Mouse (Mus musculus) E14TG2a.4 (cell line): Measurements from ENCODE around the gene Lpin2.

Experiments used
- H3K27me3 ChIP-seq: 2 replicates; pipeline ENCODE4 v1.6.1; 2014; ENCODE audit warnings: low read length, control low read depth; ENCODE audit not compliant: insufficient read depth
- H3K36me3 ChIP-seq: 2 replicates; pipeline ENCODE4 v1.6.1; 2014; ENCODE audit warnings: low read length, control low read depth; ENCODE audit not compliant: insufficient read depth
- H3K4me1 ChIP-seq: replicated peaks from 2 replicates; pipeline ENCODE4 v1.6.1; 2014; ENCODE audit warnings: low read depth, low read length, control low read depth
- H3K4me3 ChIP-seq: replicated peaks from 2 replicates; pipeline ENCODE4 v1.5.1; 2014; ENCODE audit warnings: mild to moderate bottlenecking, low read length
- H3K9me3 ChIP-seq: 2 replicates; pipeline ENCODE4 v1.6.1; 2014; ENCODE audit warnings: low read length, control low read depth
- CTCF ChIP-seq: conservative IDR thresholded peaks from 2 replicates; pipeline ENCODE4 v1.5.1; 2014; ENCODE audit warnings: low read length
- NANOG ChIP-seq: IDR thresholded peaks from 2 replicates; pipeline ENCODE4 v1.6.1; 2014; ENCODE audit warnings: borderline replicate concordance, low read length, mixed read lengths
- POU5F1 ChIP-seq: IDR thresholded peaks from 2 replicates; pipeline ENCODE4 v1.6.1; 2014; ENCODE audit warnings: low read length, borderline replicate concordance

The Lpin2 gene

DNA sequence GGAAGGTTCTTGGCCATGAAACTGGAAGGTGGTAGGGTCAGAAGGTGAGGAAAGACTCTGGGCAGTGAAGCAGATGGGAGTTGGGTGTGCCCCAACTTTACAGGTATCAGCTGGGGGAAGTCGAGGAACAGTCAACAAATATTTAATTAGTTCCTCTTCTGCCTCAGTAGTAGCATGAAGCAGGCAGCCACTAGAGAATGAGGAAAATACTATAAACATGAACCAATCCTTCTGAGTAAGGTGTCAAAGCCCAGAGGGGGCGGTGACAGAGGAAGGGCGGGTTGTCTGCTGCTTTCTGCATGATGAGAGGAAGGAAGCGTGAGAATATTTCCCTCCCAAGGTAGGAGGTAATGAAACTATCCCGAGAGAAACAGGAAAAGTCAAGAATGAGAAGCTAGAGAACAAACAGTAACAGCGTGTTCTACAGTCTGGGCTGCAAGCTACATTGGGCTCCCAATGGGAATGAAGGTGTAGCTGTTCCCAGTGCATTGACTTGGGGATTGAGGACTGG, at the start of gene Lpin2:
Lpin2 (plus strand) TSS at position 350 of the 511 bp plus-strand sequence.
- peaks cover 22% of the 10 kb centered on the region for H3K4me1 ChIP-seq
- no peaks in the 10 kb centered on the region for H3K9me3 ChIP-seq
- no peak for TF ChIP-seq NANOG
- TF ChIP-seq CTCF, result no peak
- no peak for TF ChIP-seq POU5F1
- H3K36me3 ChIP-seq, result no peaks in the 10 kb centered on the region
- H3K4me3 ChIP-seq, result peak within 1 kb of the TSS; percentile 85
- peaks cover 71% of the 10 kb centered on the region for H3K27me3 ChIP-seq

DNA sequence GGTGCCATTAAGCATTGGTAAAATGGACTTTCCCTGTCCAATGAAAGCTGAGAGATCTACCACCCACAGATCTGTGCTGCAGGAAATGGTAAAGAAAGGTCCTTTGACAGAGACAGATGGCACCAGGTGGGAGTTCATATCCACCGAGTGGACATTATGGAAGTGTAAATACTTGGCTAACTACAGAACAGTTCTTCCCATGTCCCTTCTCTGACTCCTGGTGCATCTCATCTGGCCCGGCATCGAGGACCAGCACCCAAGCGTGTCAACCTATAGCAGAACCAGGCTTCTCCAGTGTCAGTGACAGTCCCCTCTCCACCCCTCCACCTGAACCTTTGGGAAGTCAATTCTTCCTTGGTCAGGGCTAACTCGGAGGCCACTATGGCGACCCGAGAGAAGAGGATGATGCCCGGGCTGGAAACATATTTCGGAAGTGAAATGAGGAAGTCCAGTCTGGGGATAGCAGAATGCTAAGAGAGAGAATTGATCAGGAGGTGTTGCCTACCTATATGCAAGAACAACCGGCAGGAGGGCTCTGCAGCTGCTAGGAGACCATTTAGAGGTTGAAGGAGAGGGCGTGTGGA, 49.4 kb upstream of the Lpin2 start:
- Histone ChIP-seq H3K9me3 (0 out of 2 replicates have a peak, but pooled peaks cover 8% of the 10 kb centered on the region), H3K4me3 (no peak overlapping the region), H3K36me3 (no peaks in the 10 kb centered on the region), H3K4me1 (no peaks in the 10 kb centered on the region), H3K27me3 (no peaks in the 10 kb centered on the region)
- TF ChIP-seq POU5F1 (no peak), NANOG (no peak)

DNA sequence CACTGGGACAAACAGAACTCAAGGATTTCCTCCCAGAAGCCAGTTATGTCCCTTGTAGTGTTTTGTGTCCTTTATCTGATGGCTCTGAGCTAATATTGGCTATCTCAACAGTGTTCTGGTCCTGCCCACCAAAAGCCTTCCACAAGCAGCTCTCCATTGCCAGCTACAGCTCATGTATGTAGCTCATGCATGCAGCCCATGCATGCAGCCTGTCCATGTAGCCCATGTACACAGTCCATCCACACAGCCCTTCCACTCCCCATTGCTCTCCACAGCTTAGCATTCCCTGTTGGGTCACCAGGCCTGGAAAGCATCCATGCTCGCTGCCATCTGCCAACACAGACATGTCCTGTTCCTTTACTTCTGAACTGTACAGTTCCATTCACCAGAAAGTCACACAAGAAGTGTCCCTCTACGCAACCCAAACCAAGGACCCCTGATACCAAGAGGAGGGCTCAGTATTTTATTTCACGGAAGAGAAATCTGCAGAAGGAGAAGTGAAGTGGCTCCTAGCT, 47.9 kb upstream of the Lpin2 start:
- H3K4me1 ChIP-seq, result no peaks in the 10 kb centered on the region
- H3K36me3 ChIP-seq, result no peaks in the 10 kb centered on the region
- H3K4me3 ChIP-seq, result no peak overlapping the region
- H3K9me3 ChIP-seq, result peaks cover 12% of the 10 kb centered on the region; the same call in 1 of the 2 replicates
- H3K27me3 ChIP-seq, result no peaks in the 10 kb centered on the region
- TF ChIP-seq POU5F1, result no peak
- no peak for TF ChIP-seq CTCF
- TF ChIP-seq NANOG, result no peak

DNA sequence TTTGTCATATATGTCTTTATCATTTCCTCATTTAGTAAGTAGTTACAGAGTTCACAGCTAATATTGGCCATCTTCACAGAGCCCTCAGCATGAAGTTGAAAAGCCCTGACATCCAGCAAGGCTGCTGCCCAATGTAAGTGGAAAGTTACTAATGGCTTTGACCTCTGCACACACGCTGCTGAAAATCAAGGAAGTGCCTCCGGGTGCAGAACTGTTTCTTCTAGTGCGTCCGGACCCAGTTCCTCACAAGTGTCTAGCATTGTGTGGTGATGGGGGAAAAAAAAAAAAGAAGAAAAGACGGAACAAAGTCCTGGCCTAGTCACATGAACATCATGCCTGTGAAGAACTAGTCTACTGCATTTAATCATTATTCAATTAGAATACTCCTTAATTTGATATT, 47.3 kb upstream of the Lpin2 start:
- Histone ChIP-seq H3K27me3 (no peaks in the 10 kb centered on the region), H3K36me3 (no peaks in the 10 kb centered on the region), H3K4me3 (no peak overlapping the region), H3K4me1 (no peaks in the 10 kb centered on the region), H3K9me3 (peaks cover 12% of the 10 kb centered on the region; the same call in 1 of the 2 replicates)
- TF ChIP-seq POU5F1 (no peak), NANOG (no peak), CTCF (no peak)

DNA sequence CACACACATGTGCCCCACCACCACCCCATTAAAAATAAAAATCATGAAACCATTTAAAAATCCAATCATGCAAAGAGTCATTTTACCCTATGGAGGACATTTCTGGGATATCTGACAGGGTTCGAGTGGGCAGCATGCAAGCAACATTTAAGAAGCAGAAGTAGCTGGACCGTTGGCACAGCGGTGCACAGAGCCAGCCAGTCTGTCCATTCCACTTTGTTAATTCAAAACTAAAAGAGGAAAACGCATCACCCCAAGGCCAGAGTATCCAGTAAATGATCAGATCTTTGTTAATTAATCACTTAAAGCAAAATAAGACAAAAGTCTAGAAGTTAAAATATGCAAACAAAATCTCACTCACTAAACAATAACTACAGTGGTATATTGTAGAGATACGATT, 46.5 kb upstream of the Lpin2 start:
- Histone ChIP-seq H3K4me3 (no peak overlapping the region), H3K4me1 (no peaks in the 10 kb centered on the region), H3K9me3 (peaks cover 12% of the 10 kb centered on the region; the same call in 1 of the 2 replicates), H3K27me3 (no peaks in the 10 kb centered on the region), H3K36me3 (no peaks in the 10 kb centered on the region)
- TF ChIP-seq POU5F1 (no peak), CTCF (no peak), NANOG (no peak)

DNA sequence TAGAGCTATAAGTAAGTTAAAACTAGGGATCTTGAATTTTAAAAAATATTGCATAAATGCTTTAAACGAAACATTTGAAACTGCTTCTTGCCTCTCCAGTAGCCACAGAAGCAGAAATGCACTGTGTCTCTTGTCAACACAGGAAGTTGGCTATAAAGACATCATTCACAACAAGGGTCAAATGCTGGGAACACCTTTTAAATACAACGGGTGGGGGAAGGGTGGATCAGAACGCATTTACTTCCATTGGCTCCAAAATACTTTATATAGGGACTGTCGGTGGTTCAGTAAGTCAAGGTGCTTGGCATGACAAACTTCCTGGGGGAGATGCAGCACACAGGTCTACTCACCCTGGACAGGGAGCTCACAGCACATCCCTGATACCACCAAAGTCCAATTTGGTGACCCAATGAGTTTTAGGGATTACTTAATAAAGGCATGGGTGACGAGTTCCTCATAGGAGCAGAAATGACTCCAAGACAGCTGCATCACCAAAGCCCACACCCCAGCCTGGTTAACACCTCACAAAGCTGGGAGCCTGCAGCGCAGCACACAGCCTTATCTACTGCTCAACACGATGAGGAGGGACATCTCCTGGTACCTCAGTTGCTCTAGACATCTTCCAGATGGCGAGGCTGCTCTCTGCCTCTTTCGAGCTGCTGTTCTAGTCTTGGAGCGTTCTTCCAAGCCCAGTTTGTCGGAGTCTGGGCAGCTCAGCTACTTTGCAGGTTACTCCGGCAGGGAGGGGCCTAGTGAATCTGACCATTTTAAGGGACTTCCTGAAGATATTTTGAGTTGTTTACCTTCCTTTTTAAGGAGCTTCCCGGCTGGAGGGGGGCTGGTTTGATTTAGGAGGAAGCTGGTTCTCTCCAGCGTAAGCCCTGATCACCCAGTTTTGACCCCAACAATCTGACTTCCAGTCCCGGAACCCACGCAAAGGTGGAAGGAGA, 45.7 kb upstream of the Lpin2 start:
- Histone ChIP-seq H3K27me3 (no peaks in the 10 kb centered on the region), H3K4me3 (no peak overlapping the region), H3K36me3 (no peaks in the 10 kb centered on the region), H3K4me1 (no peaks in the 10 kb centered on the region), H3K9me3 (peaks cover 12% of the 10 kb centered on the region; the same call in 1 of the 2 replicates)
- TF ChIP-seq POU5F1 (no peak), NANOG (no peak), CTCF (no peak)

DNA sequence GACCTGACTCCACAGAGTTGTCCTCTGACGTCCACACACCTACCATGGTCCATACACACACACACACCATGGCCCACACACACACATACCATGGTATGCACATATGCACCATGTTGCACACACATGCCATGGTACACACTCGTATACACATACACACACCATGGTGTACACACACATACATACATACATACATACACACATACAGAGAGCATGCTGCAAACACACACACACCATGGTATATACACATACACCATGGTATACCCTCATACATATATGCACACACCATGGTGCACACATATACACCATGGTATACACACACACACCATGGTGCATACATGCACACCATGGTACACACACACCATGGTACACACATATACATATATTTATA, 45.0 kb upstream of the Lpin2 start:
- no peak for TF ChIP-seq CTCF
- TF ChIP-seq POU5F1, result no peak
- no peak for TF ChIP-seq NANOG
- no peak overlapping the region for H3K4me3 ChIP-seq
- no peaks in the 10 kb centered on the region for H3K27me3 ChIP-seq
- no peaks in the 10 kb centered on the region for H3K36me3 ChIP-seq
- H3K9me3 ChIP-seq, result peaks cover 12% of the 10 kb centered on the region; the same call in 1 of the 2 replicates
- no peaks in the 10 kb centered on the region for H3K4me1 ChIP-seq

DNA sequence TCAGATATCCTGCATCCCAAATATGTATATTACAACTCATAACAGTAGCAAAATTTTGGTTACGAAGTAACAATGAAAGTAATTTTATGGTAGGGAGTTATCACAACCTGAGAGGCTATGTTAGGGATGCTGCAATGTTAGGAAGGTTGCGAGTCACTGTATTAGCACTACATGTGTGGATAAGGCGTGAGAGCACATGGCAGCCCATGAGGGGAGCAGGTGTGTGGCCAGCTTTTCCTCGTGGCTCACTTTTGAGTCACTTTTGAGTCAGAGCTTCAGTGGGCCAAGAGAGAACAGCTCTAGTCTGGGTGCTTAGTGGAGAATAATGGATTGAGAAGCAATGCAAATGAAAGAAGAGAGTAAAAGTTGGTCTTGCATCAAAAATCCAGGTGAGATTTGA, 40.3 kb upstream of the Lpin2 start:
- Histone ChIP-seq H3K4me1 (no peaks in the 10 kb centered on the region), H3K27me3 (no peaks in the 10 kb centered on the region), H3K4me3 (no peak overlapping the region), H3K36me3 (no peaks in the 10 kb centered on the region), H3K9me3 (peaks cover 4% of the 10 kb centered on the region; the same call in 1 of the 2 replicates)
- TF ChIP-seq CTCF (no peak), NANOG (no peak), POU5F1 (no peak)
